Mouse (Mus musculus) adipocyte (in vitro differentiated cells): Measurements from ENCODE around the gene Gabbr1.

Experiments
- DNase-seq: peaks from one replicate; pipeline ENCODE4 v3.0.0-alpha.2; 2016; ENCODE audit warnings: low spot score

The Gabbr1 gene

GRCm38 (mm10) chr17:37078193-37078592 is 32.4 kb downstream of the Gabbr1 start:
- no peak for DNase-seq

- DNase-seq = no peak
These were observed 33.2 kb downstream of the Gabbr1 start for GRCm38 (mm10) chr17:37078990-37079389.

GRCm38 (mm10) chr17:37080119-37080518 is 34.4 kb downstream of the Gabbr1 start:
- peak; percentile 15 for DNase-seq

GRCm38 (mm10) chr17:37081659-37082058 is 35.9 kb downstream of the Gabbr1 start:
- DNase-seq = no peak

GRCm38 (mm10) chr17:37083327-37083726 is 37.6 kb downstream of the Gabbr1 start:
- DNase-seq = peak; percentile 90

- DNase-seq = peak; percentile 22
These were observed 38.9 kb downstream of the Gabbr1 start for GRCm38 (mm10) chr17:37084632-37085031.

GRCm38 (mm10) chr17:37085545-37085944 is 39.8 kb downstream of the Gabbr1 start:
- DNase-seq = no peak

GRCm38 (mm10) chr17:37088399-37088798 is 42.6 kb downstream of the Gabbr1 start, which contains the start of gene Olfr90:
Gene Olfr90, minus strand, starts transcription at chr17:37088499.
- DNase-seq = no peak

- DNase-seq = no peak
These were observed 46.4 kb downstream of the Gabbr1 start for GRCm38 (mm10) chr17:37092198-37092597.

GRCm38 (mm10) chr17:37093289-37093688 is 47.5 kb downstream of the Gabbr1 start:
- DNase-seq = no peak

GRCm38 (mm10) chr17:37098178-37098577 is 52.4 kb downstream of the Gabbr1 start, which contains the start of gene Olfr91:
Gene Olfr91, minus strand, starts transcription at chr17:37098278.
- no peak for DNase-seq

- no peak for DNase-seq
These were observed 74.2 kb downstream of the Gabbr1 start, which contains the start of gene Olfr92 for GRCm38 (mm10) chr17:37119988-37120387. Gene Olfr92, minus strand, starts transcription at chr17:37120088.
